Mouse (Mus musculus): Measurements from ENCODE around the gene Lrcol1.

The Lrcol1 gene

DNA sequence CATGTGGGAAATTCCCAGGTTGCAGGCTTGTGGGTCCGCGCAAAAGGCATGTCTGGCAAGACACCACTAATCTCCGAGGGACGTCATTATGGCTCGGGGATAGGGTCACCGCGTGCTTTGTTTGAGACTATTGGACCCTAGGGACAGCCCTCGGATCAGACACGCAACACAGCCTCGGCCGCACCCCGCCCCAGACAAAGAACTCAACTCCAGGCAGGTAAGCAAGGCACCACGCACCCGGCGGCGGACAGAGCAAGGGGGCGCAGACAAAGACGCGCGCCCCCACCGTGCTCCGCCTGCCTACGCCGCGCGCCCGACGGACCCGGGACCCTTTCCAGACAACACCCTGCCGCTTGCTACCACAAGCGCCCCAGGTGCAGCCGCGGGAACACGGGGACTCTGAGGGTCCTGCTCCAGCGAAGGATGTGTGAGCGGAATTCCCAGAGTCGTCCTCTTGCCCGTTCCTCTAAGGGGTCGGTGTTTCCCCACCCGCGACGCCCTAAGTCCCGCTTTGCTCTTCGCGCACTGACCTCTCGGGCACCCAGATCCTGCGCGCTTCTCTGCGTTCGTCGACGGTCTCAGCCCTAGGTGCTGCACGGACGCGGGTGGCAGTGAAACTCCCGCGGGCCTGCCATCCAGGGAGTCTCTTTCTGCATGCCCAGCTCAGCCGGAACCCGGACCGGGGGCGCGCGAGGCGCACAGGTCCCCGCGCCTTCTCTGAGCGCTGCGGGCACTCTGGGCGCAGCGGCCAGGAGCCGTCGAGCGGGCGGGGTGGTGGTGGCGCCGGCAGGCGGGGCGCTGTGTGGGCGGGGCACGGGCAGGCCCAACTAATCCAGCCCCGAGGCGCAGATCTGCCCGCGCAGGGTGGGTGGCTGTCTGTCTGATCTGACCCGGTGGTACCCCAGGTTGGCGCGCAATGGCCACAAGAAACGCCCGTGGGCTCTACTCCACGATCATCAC, 42.1 kb downstream of the Lrcol1 start:
- DNase-seq (ENCODE audit: low read depth, low spot score): no peak

DNA sequence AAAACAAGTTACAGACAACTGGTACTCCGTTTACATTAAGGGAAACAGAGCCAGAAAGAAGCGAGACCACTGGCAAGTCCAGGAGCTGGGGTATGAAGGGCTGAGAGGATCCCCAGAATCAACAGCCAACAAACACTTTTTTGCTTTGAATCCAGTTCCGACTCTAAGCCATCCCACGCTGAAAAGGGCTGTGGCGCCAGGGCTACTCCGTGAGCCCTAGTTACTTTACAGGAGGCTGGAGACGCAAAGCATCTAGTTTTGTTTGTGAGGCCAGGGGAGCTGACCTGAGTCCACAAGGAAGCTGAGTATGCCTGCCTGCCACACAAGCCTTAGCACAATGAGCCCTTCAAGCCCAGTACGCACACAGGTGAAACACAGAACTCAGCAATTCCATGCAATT, 42.8 kb downstream of the Lrcol1 start:
- no peak for DNase-seq (ENCODE audit: low read depth, low spot score)

DNA sequence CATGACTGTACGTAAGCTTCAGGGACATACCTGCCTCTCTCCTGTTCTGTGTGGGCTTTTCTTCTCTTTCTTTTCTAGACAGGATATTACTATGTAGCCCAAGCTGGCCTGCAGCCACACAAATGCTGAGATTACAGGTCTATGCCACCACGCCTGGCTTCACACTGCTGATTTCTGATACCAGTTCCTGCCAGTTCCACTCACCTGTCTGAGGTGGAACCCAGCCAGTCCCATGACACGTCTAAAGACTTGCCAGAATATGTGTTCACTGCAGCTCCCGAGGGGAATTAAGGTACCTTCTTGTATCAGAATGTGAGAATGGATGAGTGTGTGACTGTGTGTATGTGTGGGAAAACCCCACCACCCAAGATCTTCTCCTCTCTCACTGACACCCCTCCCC, 46.1 kb downstream of the Lrcol1 start:
- DNase-seq (ENCODE audit: low read depth, low spot score): no peak

DNA sequence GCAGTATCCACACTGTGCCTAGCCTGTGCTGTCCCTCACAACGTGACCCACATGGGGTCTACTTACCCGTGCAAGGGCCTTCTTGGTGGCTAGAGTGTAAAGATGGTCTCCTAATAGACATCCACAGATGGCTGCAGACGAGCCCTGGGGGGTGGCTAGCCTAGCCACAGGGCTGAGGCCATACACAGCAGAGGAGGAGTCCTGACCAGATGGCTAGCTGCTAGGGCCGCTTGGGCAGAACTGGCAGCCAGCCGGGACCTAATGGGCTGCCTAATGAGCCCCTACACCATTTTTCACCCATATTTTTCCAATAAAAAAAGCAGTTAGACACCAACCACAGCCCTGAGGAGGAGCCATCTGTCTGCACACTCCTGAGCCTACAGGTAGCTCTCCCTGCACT, 48.2 kb downstream of the Lrcol1 start:
- no peak for DNase-seq (ENCODE audit: low read depth, low spot score)

- DNase-seq (ENCODE audit: low read depth, low spot score): no peak
Measured at GRCm38 (mm10) chr5:110395006-110395661, 50.6 kb downstream of the Lrcol1 start.

DNA sequence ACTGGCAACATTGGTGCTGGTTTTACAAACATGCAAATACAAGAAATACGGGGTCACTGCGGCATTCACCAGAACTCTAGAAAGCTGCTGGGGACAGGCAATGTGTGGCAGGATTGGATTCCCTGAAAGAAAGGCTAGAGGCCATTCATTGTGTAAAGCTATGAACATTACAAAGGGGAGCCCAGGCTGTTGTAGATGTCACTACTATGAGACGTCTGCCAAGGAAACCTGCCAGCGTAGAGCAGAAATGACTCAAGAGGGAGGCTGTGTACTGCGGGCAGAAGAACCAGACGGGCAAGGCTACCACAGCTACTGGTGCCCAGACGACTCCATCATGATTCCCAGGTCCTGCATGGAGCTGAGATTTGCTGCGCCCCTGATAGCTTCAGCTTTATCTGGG, 56.6 kb downstream of the Lrcol1 start:
- DNase-seq (ENCODE audit: low read depth, low spot score): no peak

GRCm38 (mm10) chr5:110402557-110402956, 58.0 kb downstream of the Lrcol1 start:
- no peak for DNase-seq (ENCODE audit: low read depth, low spot score)

- no peak for DNase-seq (ENCODE audit: low read depth, low spot score)
Measured at GRCm38 (mm10) chr5:110403931-110404330, 59.4 kb downstream of the Lrcol1 start.
